Mouse (Mus musculus) large intestine, adult 2 months (tissue): ENCODE measurements around the gene Crim1. TPM values are rescaled to one million over a fixed set of nuclear protein-coding genes. Genes with fewer than 3 reads are reported as not detected.
"Not testable (repeated sequence)": the region's sequence is repeated elsewhere in the genome, so short reads cannot be mapped to it uniquely, and the experiment has no call there.

Source experiments
- DNase-seq: peaks from one replicate; pipeline ENCODE4 v3.0.0-alpha.2; 2012; ENCODE audit warnings: low read depth, low spot score
- whole genome bisulfite sequencing: fragments of 180-500 bp; shearing (Covaris S2); methylation state at CpG from one replicate; pipeline ENCODE4 v1.1.7; 2018; 5-methylcytosine and 5-hydroxymethylcytosine counted together
- polyA plus RNA-seq: library from polyadenylated mRNA; depleted of rRNA; stranded (reverse); fragments of >200 nt; gene quantifications from 2 replicates; pipeline ENCODE4 v1.2.3, GENCODE M21; 2012

Crim1 gene
- polyA plus RNA-seq, 1 experiment = 10.3 TPM

- DNase-seq = no peak
- 75% methylated on average over 11 of the region's 11 CpGs for WGBS
These were observed 46.8 kb downstream of the Crim1 start for GRCm38 (mm10) chr17:78246634-78247383.

DNA sequence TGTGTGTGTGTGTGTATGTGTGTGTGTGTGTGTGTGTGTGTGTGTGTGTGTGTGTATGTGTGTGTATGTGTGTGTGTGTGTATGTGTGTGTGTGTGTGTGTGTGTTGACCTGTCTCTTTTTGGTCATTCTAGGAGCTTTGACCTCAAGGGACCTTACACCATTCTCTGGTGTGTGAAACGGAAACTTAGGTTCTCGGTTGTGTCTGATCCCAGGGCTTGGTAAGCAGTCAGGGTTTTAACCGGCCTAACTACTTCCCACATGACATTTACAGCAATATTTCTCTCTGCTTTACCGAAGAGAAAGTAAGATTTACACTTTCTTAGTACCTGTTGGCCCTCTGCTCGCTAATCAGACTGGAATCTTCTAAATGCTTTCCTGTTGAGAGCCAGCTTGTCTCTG is 48.1 kb downstream of the Crim1 start:
- 35% methylated on average over 5 of the region's 5 CpGs for WGBS

GRCm38 (mm10) chr17:78248943-78249342 is 48.9 kb downstream of the Crim1 start:
- no peak for DNase-seq
- WGBS = 14% methylated on average over 3 of the region's 3 CpGs

More for the DNA sequence above, 48.1 kb downstream of the Crim1 start:
- DNase-seq = no peak

DNA sequence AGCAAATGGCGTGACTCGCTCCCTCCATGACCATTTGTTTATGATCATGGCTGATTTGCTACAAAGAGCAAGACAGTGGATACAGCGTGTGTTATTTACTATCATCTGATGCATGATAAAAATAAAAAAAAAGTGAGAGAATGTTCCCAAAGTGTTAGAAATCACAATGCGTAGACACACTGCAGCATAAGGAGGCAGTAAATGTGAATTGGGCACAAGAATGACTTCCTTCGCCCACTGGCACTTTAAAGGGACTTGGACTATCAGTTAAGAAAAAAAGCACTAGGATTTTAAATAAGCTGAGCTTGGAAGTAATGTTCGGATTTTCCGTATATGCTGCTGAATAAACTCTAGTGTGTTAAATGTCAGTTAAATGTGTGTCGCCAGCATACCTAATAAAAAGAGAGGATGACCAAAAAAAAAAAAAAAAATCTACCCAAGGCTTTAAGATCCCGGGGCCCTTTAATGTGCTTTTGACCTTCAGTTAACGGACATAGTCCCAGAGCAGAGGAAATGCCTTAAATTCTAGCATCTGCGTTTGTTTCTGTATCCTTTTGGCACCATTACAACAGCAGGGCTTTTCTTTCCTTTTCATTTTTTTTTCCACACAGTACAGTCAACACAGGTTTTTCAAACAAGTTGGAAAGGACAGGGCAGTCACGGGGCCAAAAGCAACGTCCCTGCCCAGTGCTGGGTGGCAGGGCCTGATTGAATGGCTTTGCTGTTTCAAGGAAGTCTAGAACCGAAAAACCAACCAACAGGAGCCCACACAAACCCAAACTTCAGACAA is 50.3 kb downstream of the Crim1 start:
- WGBS = 63% methylated on average over 14 of the region's 14 CpGs
- no peak for DNase-seq

- not testable (repeated sequence) for DNase-seq
- 94% methylated on average over 2 of the region's 2 CpGs for WGBS
These were observed 53.5 kb downstream of the Crim1 start for GRCm38 (mm10) chr17:78253587-78253986.

- WGBS = 89% methylated on average over 8 of the region's 8 CpGs
These were observed 54.2 kb downstream of the Crim1 start for GRCm38 (mm10) chr17:78254256-78254655.

DNA sequence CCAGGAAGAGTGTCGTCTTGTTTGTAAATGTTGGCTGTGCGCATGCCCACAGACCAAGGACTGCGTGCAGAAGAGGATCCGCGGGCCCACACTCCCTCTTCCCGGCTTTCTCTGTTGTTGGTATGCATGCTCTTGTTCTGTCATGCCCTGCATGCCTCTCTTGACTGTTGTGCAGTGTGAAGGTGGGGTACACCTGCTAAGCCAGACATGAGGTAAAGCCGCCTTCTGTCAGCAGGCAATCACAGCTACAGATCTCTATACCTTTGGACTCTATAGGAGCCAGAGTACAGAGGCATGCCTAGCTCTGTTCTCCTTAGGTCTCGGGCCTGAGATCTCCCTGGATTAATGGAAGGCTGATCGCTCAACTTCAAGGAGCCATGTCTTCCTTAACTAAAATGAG is 55.7 kb downstream of the Crim1 start:
- DNase-seq = no peak
- WGBS = 95% methylated on average over 9 of the region's 9 CpGs

More at GRCm38 (mm10) chr17:78254256-78254655, 54.2 kb downstream of the Crim1 start:
- DNase-seq = no peak

GRCm38 (mm10) chr17:78256534-78256933 is 56.5 kb downstream of the Crim1 start:
- DNase-seq = no peak
- 64% methylated on average over 8 of the region's 8 CpGs for WGBS

- no peak for DNase-seq
- 41% methylated on average over 4 of the region's 4 CpGs for WGBS
These were observed 61.6 kb downstream of the Crim1 start for GRCm38 (mm10) chr17:78261684-78262083.

GRCm38 (mm10) chr17:78264116-78264515 is 64.1 kb downstream of the Crim1 start:
- WGBS = 83% methylated on average over 11 of the region's 11 CpGs
- DNase-seq = no peak

DNA sequence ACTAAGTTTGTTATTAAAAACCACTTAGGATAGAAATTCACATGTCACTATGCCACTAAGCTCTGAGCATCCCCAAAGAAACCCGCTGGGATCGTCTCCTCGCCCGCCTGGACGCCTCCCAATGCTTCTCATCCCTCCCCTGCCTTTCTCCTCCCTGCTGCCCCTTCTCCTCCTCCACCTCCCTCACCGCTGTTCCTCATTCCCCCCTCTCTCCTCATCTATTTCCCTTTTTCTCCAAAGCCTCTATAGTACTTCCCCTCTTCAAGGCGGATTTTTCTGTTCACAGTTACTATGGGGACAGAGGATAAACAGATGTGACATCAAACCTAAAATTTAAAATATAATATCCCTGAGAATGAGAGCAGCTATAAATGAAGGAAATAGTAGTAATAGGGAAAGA is 65.1 kb downstream of the Crim1 start:
- 89% methylated on average over 7 of the region's 7 CpGs for WGBS
- DNase-seq = no peak

GRCm38 (mm10) chr17:78266271-78266670 is 66.2 kb downstream of the Crim1 start:
- DNase-seq = no peak
- WGBS = 79% methylated on average over 2 of the region's 2 CpGs

GRCm38 (mm10) chr17:78268591-78268990 is 68.5 kb downstream of the Crim1 start:
- no peak for DNase-seq
- 67% methylated on average over 4 of the region's 4 CpGs for WGBS

DNA sequence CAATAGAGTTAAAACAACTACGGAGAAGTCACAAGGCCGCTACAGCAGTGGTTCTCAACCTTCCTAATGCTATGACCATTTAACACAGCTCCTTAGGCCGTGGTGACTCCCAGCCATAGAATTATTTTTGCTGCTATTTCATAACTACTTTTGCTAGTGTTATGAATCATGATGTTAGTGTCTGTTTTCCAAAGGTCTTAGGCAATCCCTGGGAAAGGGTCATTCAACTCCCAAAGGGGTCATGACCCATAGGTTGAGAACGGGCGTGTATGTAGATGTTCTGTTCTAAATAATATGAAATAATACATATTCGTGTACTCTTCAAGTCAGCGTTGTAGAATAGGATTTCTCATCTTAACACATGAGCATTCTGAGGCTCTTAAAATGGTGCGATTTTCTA is 69.3 kb downstream of the Crim1 start:
- 94% methylated on average over 8 of the region's 8 CpGs for WGBS

DNA sequence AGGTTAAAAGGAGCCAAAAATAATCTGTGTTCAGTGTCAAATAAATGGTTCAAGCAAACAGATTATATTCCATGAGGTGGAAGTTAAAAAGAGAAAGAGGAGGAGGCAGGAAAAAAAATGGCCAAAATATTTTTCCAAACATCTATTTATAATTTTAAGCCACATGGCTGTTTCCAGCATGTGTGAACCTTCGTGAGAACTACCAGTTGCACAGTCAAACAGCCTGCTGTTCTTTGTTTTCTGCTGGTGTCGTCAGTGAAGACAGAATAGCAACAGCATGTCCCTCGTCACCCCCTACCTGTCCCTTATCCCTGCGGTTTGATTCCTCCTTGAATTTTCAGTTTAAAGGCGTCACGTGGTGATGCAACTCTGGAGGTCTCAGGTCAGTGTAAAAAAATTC is 70.0 kb downstream of the Crim1 start:
- WGBS = 86% methylated on average over 6 of the region's 6 CpGs
- no peak for DNase-seq

More for the DNA sequence above, 69.3 kb downstream of the Crim1 start:
- DNase-seq = no peak

DNA sequence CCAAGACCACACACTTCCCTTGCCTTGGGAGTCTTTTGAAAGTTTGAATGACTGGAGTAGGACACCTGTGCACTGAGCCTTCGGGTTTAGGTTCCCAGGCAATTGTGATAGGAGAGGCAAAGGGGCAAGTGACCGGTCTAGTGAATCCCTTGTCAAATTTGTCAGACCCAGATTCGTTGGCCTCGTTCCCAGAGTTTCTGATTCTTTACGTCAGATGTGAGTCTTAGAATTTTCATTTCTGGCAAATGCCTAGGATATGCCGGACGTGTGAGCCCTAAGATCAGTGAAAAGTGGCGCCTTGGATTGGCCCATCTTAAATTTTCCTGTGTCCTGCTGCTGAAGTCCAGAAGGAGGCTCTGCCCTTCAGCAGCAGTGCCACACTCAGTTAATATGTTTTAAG is 71.7 kb downstream of the Crim1 start:
- WGBS = 77% methylated on average over 8 of the region's 8 CpGs

DNA sequence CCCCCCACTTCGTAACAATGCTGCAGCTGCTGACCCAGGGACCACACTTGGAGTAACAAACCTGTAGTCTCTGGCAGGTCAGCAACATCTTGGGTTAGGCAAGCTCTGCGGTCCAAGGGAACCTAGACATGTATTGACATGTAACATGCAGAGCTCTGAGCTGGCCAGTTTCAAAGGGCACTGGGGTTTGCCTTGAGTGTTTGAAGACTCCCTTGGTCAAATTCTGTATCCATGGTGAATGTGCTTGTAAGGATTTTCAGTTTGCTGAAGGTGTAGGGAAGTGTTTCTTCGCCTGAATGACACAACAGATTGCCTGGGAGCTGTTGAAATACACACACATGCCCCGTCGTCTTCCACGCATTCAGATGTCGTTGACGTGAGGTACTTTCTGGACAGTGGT is 72.1 kb downstream of the Crim1 start:
- no peak for DNase-seq
- 75% methylated on average over 8 of the region's 8 CpGs for WGBS

More for the DNA sequence above, 71.7 kb downstream of the Crim1 start:
- DNase-seq = no peak

DNA sequence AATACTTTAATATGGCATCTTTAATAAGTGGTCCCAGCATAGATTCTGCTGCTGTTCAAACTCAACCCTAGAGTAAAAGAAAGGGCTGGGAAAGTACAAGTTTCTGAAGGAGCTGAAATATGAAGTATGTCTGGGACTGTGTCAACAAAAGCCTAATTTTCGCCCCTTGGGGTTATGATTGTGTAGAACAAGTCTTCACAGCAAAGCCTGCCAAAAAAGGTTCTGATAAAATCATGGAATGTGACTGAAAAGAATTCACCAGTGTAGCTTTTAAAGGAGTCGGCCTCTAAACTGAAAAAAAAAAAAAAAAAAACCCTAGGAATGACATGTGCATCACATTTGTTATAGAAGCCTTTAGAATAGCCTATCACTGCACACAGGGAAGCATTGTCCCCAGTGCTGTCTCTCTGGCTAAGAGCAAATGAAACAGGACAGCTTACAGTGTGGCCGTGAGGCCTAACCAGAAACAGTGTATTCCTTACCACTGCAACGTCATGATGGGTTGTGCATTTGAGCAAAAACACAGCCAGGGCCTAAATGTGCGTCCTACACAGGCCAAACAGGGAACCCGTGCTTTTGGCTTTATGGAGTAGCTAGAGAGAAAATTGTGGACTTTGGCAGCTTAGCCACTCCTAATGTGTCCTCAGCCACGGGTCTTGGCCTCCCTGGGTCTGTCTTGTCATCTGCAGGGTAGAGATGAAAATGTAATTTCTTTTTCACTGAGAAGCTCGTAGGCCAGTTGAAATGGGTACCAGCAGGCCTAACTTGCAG is 72.8 kb downstream of the Crim1 start:
- WGBS = 25% methylated on average over 8 of the region's 8 CpGs
- no peak for DNase-seq

DNA sequence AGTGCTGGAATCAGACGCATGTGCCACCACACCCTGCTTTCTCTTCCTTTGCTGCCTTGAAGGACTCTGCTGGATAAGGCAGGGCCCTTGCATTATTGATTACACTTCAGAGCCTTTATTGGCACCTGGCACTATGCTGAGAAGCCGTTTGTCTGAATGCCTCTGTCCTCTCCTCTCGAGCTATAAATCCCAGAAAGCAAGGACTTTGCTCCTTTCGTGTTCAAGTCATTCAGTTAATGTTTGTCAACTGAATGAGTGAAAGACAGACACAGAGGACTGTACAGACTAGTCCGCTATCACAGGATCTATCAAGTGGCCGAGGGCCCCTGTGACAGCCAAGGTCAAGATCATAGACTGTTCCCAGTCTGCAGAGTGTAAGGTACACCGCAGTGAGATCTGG is 73.8 kb downstream of the Crim1 start:
- 32% methylated on average over 7 of the region's 7 CpGs for WGBS
- DNase-seq = peak; percentile 73
